Mouse (Mus musculus): ENCODE measurements around the gene Cfap61. TPM values are rescaled to one million over a fixed set of nuclear protein-coding genes. Genes with fewer than 3 reads are reported as not detected.

Gene Cfap61
- total and polyA plus RNA-seq, 2 experiments: not detected

DNA sequence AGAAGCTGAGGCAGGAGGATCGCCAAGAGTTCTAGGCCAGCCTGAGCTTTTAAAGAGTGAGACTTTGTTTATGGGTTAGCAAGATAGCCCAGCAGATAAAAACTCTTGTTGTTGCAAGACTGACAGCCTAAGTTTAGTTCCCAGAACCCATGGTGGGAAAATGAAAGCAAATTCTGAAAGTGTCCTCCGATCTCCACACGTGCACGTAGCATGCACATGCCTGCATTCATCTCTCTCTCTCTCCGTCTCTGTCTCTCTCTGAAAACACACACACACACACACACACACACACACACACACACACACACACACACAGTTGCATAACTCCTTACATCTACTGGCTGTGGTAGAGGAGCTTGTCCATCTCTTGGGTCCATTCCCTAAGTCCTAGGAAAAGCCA lies 182.1 kb downstream of the Cfap61 start:
- H3K9ac ChIP-seq (ENCODE audit: low read depth, low read length): no peak overlapping the region
- no peaks in the 10 kb centered on the region for H3K36me3 ChIP-seq (ENCODE audit: control insufficient read depth, insufficient read depth, low read length)
- H3K4me1 ChIP-seq (ENCODE audit: control insufficient read depth, insufficient read depth, low read length): no peaks in the 10 kb centered on the region
- WGBS: 93% methylated on average over 5 of the region's 5 CpGs
- no peak for TF ChIP-seq POLR2A (IDR thresholded peaks at IDR 0.05; ENCODE audit: extremely low read depth, insufficient read depth, low read length)
- no peak for TF ChIP-seq CTCF (IDR thresholded peaks at IDR 0.05; ENCODE audit: low read depth, low read length)
- no peaks in the 10 kb centered on the region for H3K79me2 ChIP-seq (ENCODE audit: control insufficient read depth, insufficient read depth, low read length)
- H3K4me3 ChIP-seq (ENCODE audit: insufficient read depth, low read depth, low read length): no peak overlapping the region
- H3K27me3 ChIP-seq (ENCODE audit: control insufficient read depth, insufficient read depth, low read length): no peaks in the 10 kb centered on the region
- no peak for DNase-seq (ENCODE audit: extremely low read depth, low read depth, low spot score)
- no peak overlapping the region for H3K27ac ChIP-seq (replicated peaks; ENCODE audit: insufficient read depth, low read depth, low read length)

DNA sequence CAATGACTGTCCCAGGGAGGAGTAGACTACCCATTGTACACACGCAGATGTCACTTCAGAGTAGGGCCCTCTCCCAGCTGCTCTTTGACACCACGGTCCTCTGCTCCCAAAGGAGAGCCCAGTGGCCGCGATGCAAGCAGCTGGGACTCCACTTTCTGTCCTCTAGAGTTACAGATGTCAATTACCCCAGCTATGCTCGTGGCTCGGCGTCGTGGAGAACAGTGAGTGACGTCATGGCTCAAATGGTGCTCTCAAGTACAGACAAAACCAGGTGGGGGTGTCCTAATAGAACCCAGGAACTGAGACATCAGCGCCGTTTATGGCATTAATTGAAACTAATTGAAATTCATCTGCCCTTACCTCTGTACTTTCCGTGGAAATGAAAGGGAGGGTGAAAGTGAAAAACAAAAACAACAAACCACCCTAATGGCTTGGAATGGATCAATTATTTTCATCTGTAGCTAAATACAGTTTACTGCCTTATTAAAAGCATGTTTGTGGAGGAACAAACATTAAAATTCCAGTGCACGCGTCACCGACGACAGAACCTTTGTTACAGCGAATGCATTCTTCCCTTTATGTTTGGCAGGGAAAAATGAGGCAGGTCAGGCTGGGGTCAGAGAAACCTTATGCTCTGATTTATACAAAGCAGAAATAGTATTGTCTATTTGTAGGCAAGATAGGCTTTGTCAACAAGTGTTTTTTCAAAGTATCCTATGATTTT lies 182.8 kb downstream of the Cfap61 start:
- no peaks in the 10 kb centered on the region for H3K4me1 ChIP-seq (ENCODE audit: control insufficient read depth, insufficient read depth, low read length)
- 85% methylated on average over 17 of the region's 17 CpGs for WGBS
- no peaks in the 10 kb centered on the region for H3K79me2 ChIP-seq (ENCODE audit: control insufficient read depth, insufficient read depth, low read length)
- no peaks in the 10 kb centered on the region for H3K36me3 ChIP-seq (ENCODE audit: control insufficient read depth, insufficient read depth, low read length)
- DNase-seq (ENCODE audit: extremely low read depth, low read depth, low spot score): no peak
- no peak overlapping the region for H3K27ac ChIP-seq (replicated peaks; ENCODE audit: insufficient read depth, low read depth, low read length)
- TF ChIP-seq CTCF (IDR thresholded peaks at IDR 0.05; ENCODE audit: low read depth, low read length): no peak
- no peak for TF ChIP-seq POLR2A (IDR thresholded peaks at IDR 0.05; ENCODE audit: extremely low read depth, insufficient read depth, low read length)
- H3K4me3 ChIP-seq (ENCODE audit: insufficient read depth, low read depth, low read length): no peak overlapping the region
- H3K27me3 ChIP-seq (ENCODE audit: control insufficient read depth, insufficient read depth, low read length): no peaks in the 10 kb centered on the region
- no peak overlapping the region for H3K9ac ChIP-seq (ENCODE audit: low read depth, low read length)

DNA sequence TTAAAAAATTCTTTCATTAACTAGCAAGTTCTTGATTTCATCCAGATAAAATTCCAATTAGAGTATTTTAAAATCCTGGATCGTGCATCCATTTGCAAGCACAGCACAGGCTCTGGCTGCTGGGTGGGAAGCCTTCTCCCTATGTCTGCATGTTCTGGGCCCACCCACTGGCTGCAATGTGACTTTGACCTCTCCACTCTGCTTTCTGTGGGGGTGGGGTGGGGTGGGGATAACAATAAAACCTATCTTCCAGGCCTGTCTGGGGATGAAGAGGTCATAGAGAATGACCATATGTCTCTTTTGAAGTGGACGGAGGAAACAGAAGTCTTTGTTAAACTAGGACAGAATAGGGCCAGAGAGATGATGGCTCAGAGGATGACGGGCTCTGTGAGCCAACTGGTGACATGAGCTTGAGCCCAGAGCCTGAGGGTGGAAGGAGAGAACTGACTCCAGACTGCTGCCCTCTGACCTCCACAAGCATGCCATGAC lies 183.4 kb downstream of the Cfap61 start:
- Histone ChIP-seq H3K4me1 (ENCODE audit: control insufficient read depth, insufficient read depth, low read length) (no peaks in the 10 kb centered on the region), H3K9ac (ENCODE audit: low read depth, low read length) (no peak overlapping the region), H3K4me3 (ENCODE audit: insufficient read depth, low read depth, low read length) (no peak overlapping the region), H3K79me2 (ENCODE audit: control insufficient read depth, insufficient read depth, low read length) (no peaks in the 10 kb centered on the region), H3K27me3 (ENCODE audit: control insufficient read depth, insufficient read depth, low read length) (no peaks in the 10 kb centered on the region), H3K36me3 (ENCODE audit: control insufficient read depth, insufficient read depth, low read length) (no peaks in the 10 kb centered on the region), H3K27ac (replicated peaks; ENCODE audit: insufficient read depth, low read depth, low read length) (no peak overlapping the region)
- DNase-seq (ENCODE audit: extremely low read depth, low read depth, low spot score): no peak
- no peak for TF ChIP-seq CTCF (IDR thresholded peaks at IDR 0.05; ENCODE audit: low read depth, low read length)
- TF ChIP-seq POLR2A (IDR thresholded peaks at IDR 0.05; ENCODE audit: extremely low read depth, insufficient read depth, low read length): no peak
- WGBS: 70% methylated on average over 3 of the region's 3 CpGs

DNA sequence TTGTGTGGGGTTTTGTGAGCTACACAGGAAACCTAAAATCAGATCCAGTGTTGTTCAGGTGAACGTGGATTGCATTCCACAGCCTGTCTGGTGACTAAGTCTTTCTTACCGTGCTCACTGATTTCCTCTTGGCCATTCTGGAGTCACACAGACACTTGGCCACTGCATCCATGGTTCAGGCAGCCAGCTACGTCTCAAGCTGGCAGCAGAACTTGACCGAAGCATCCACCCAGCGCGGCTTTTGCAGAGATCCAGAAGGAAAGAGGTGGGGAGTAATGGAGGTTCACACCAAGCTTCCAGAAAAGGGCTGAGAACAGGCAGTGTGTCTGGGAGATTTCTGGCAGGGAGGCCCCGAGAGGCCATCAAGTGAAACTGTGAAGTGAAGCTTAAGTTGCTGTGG lies 187.0 kb downstream of the Cfap61 start:
- no peak overlapping the region for H3K9ac ChIP-seq (ENCODE audit: low read depth, low read length)
- no peaks in the 10 kb centered on the region for H3K36me3 ChIP-seq (ENCODE audit: control insufficient read depth, insufficient read depth, low read length)
- no peaks in the 10 kb centered on the region for H3K27me3 ChIP-seq (ENCODE audit: control insufficient read depth, insufficient read depth, low read length)
- no peak overlapping the region for H3K4me3 ChIP-seq (ENCODE audit: insufficient read depth, low read depth, low read length)
- TF ChIP-seq POLR2A (IDR thresholded peaks at IDR 0.05; ENCODE audit: extremely low read depth, insufficient read depth, low read length) (no peak), CTCF (IDR thresholded peaks at IDR 0.05; ENCODE audit: low read depth, low read length) (no peak)
- H3K27ac ChIP-seq (replicated peaks; ENCODE audit: insufficient read depth, low read depth, low read length): no peak overlapping the region
- 90% methylated on average over 7 of the region's 7 CpGs for WGBS
- no peaks in the 10 kb centered on the region for H3K79me2 ChIP-seq (ENCODE audit: control insufficient read depth, insufficient read depth, low read length)
- DNase-seq (ENCODE audit: extremely low read depth, low read depth, low spot score): no peak
- no peaks in the 10 kb centered on the region for H3K4me1 ChIP-seq (ENCODE audit: control insufficient read depth, insufficient read depth, low read length)

DNA sequence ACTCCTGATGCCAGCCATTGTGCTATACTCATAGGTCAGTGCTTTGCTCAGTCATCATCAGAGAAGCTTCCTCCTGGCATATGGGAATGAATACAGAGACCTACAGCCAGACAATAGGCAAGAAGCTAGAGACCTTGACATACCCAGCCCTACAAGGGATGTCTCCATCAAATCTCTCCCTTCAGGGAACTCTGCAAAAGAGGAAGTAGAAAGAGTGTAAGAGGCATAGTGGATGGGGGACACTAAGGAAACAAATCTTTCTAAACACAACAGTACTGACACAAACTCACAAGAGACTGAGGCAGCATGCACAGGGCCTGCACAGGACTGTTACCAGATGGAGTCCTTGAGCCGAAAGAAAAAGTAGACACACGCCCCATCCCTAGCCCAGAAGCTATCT lies 190.5 kb downstream of the Cfap61 start:
- Histone ChIP-seq H3K4me3 (ENCODE audit: insufficient read depth, low read depth, low read length) (no peak overlapping the region), H3K79me2 (ENCODE audit: control insufficient read depth, insufficient read depth, low read length) (no peaks in the 10 kb centered on the region), H3K27me3 (ENCODE audit: control insufficient read depth, insufficient read depth, low read length) (no peaks in the 10 kb centered on the region), H3K36me3 (ENCODE audit: control insufficient read depth, insufficient read depth, low read length) (no peaks in the 10 kb centered on the region), H3K9ac (ENCODE audit: low read depth, low read length) (no peak overlapping the region), H3K27ac (replicated peaks; ENCODE audit: insufficient read depth, low read depth, low read length) (no peak overlapping the region), H3K4me1 (ENCODE audit: control insufficient read depth, insufficient read depth, low read length) (no peaks in the 10 kb centered on the region)
- TF ChIP-seq POLR2A (IDR thresholded peaks at IDR 0.05; ENCODE audit: extremely low read depth, insufficient read depth, low read length) (no peak), CTCF (IDR thresholded peaks at IDR 0.05; ENCODE audit: low read depth, low read length) (no peak)
- WGBS: 89% methylated on average over 2 of the region's 2 CpGs
- DNase-seq (ENCODE audit: extremely low read depth, low read depth, low spot score): no peak

DNA sequence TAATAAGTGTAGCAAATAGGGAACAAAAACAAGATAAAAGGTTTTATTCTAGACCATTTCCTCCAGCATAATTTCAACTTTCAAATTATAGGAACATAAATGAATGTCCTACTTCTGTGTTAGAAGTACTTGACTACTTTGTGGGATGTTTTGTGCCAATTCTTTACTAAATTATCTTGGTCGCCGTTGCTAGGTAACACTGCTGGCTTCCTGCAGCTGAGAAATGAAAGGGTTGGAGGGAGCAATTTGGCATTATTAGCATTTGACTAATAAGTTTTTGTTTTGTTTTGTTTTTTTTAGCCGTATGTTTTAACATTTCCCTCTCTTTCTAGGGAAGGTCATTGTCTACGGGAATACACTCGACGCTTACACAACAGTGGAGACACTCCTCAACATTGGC lies 194.0 kb downstream of the Cfap61 start:
- H3K27ac ChIP-seq (replicated peaks; ENCODE audit: insufficient read depth, low read depth, low read length): no peak overlapping the region
- DNase-seq (ENCODE audit: extremely low read depth, low read depth, low spot score): no peak
- no peaks in the 10 kb centered on the region for H3K4me1 ChIP-seq (ENCODE audit: control insufficient read depth, insufficient read depth, low read length)
- no peak overlapping the region for H3K4me3 ChIP-seq (ENCODE audit: insufficient read depth, low read depth, low read length)
- H3K36me3 ChIP-seq (ENCODE audit: control insufficient read depth, insufficient read depth, low read length): no peaks in the 10 kb centered on the region
- no peak for TF ChIP-seq POLR2A (IDR thresholded peaks at IDR 0.05; ENCODE audit: extremely low read depth, insufficient read depth, low read length)
- TF ChIP-seq CTCF (IDR thresholded peaks at IDR 0.05; ENCODE audit: low read depth, low read length): no peak
- 93% methylated on average over 6 of the region's 6 CpGs for WGBS
- no peaks in the 10 kb centered on the region for H3K27me3 ChIP-seq (ENCODE audit: control insufficient read depth, insufficient read depth, low read length)
- no peak overlapping the region for H3K9ac ChIP-seq (ENCODE audit: low read depth, low read length)
- no peaks in the 10 kb centered on the region for H3K79me2 ChIP-seq (ENCODE audit: control insufficient read depth, insufficient read depth, low read length)
